Mouse (Mus musculus) left cerebral cortex, adult 8-10 months (tissue): ENCODE data around the gene Galt. TPM values are rescaled to one million over a fixed set of nuclear protein-coding genes. Genes with fewer than 3 reads are reported as not detected.
"Not testable (repeated sequence)": the region's sequence is repeated elsewhere in the genome, so short reads cannot be mapped to it uniquely, and the experiment has no call there.

Source experiments
- DNase-seq, 2 experiments: peaks; one replicate each; pipeline ENCODE4 v3.0.0; 2022; ENCODE audit warnings: low spot score in 2 of 2
- total RNA-seq, 4 experiments: library from RNA; stranded (reverse); gene quantifications; 2 replicates each; pipeline ENCODE4 v1.2.4; 2022

Galt gene
- total RNA-seq, 4 experiments from 2014 or later = 71.9 to 85.1 (median 76.5) TPM

GRCm38 (mm10) chr4:41740380-41741157, 14.5 kb upstream of the Galt start:
- DNase-seq = peak; percentile 57 to 81

- DNase-seq = peak; percentile 88 to 94
Measured at GRCm38 (mm10) chr4:41741158-41741560, 13.9 kb upstream of the Galt start.

GRCm38 (mm10) chr4:41744131-41744530, 10.9 kb upstream of the Galt start:
- no peak for DNase-seq

- no peak for DNase-seq
Measured at GRCm38 (mm10) chr4:41745021-41745420, 10.0 kb upstream of the Galt start.

DNA sequence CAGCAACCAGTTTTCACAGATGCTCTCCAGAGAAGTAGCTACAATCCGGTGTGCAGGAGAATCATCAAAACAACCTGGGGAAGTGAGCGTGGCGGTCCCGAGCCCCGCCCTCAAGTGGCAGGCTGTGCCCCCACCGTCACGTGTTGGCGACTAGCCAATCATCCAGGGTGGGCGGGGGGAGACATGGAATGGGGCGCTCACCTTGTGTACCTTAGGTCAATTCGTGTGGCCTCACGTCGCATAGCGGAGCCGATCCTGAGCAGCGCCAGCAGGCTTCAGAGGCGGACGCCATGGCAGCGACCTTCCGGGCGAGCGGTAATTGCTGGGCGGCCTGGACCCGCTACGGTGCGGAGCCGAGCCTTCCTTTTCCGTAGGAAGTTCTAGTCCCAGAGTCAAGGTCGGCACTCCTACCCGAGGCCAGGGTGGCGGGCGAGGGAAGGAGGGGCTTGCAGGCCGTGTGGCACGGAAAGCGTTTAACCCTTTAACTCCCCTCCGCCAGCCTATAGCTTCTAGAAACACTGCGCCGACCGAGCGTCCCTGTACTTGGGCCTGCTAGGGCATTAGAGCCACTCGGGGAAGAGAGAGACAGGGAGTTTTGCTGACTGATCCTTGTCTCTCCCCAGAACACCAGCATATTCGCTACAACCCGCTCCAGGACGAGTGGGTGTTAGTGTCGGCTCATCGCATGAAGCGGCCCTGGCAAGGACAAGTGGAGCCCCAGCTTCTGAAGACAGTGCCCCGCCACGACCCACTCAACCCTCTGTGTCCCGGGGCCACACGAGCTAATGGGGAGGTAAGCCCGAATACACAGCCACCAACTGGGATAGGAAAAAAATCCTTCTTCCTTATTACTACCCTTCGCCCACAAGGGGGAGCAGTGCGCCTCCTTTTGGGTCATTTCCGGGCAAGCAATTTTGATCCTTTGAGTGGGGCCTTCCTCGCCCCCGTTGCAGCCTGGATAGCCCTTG, 594 bp downstream of the Galt start, which contains the start of gene Sigmar1:
TSS of gene Sigmar1 (minus strand) at position 820 of the 968 bp plus-strand sequence.
- peak; percentile 73 to 84 for DNase-seq

DNA sequence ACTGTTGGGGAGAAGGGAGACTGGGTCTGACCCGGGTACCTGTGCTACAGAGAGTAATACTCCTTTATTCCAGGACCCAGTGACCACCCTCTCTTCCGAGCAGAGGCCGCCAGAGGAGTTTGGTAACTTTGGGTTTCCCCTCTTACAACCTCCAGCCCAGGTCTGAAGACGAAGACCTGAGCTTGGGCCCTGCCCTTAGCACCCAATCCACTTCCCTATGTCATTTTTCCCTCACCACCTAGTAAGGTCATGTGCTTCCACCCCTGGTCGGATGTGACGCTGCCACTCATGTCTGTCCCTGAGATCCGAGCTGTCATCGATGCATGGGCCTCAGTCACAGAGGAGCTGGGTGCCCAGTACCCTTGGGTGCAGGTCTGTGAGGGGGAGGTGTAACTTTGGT, 1.4 kb downstream of the Galt start:
- DNase-seq = no peak

DNA sequence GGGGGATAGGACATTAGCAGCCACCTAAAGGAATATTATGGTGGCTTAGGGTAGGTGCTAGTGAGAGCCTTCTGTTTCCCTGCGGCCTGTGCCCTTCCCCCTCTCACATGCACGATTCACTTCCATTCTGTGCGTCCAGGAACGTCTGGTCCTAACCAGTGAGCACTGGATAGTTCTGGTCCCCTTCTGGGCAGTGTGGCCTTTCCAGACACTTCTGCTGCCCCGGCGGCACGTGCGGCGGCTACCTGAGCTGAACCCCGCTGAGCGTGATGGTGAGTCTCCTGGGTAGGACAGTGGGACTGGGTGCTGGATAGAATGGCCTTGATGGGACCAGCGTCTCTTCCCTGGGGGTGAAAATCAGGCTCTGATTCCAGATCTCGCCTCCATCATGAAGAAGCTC, 2.3 kb downstream of the Galt start:
- no peak for DNase-seq

GRCm38 (mm10) chr4:41758021-41758420, 3.0 kb downstream of the Galt start:
- no peak for DNase-seq

DNA sequence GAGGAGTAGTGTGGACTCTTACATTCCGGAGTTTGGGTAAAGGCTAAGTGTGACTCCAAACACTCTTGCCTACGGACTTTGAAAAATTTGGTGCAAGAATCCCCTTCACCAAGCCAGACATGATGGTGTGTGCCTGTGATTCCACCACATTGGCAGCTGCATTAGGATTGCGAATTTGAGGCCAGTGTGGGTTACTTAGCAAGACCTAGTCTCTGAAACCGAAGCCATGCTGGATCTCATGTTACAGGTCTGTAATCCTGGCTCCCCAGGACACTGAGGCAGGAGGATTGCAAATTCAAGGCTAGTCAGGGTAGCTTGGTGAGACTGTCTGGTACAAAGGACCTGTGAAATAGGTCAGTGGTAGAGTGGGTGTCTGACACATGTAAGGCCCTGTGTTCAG, 3.7 kb downstream of the Galt start:
- DNase-seq = no peak

DNA sequence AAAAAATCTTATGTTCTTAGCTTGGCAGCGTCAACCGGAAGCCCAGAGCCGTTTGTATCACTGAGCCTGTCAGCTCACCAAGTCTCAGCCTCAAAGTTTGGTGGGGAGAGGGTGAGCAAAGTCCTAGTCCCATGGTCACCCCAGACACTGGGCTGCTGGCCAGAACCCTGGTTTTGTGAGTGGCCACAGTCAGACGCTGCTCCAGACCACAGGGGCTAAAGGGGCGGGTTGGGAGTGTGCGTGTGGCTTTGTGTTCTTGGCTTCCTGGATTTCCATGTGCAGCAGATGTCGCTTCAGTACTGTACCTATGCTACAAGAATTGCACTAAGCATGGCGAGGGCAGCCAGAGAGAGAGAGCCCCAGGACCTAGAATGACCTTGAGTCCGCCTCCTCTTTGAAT, 4.2 kb downstream of the Galt start:
- DNase-seq = peak in 1 of 2 experiments; percentile 38

GRCm38 (mm10) chr4:41759656-41760287, 4.7 kb downstream of the Galt start:
- no peak for DNase-seq

DNA sequence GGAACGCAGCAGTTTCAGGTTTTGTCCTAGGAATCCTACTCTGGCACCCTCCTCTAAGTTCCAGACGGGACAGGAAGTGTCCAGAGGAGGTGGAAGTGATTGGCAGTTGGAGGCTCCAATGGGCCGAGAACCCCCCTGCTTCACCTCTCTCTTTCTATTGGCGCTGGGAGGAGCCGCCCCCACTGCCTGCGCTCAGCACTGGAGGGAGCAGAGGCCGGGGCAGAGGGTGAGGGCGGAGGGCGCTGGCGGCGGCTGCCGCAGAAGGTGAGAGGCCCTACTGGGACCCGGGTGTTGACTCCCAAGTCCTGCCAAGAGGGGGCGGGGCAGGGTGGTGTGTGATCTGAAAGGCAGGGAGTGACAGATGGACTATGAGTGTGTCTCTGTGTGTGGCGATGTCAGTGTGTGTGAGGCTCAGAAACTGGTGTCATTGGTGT, 5.3 kb downstream of the Galt start:
- peak in 1 of 2 experiments; percentile 74 for DNase-seq

DNA sequence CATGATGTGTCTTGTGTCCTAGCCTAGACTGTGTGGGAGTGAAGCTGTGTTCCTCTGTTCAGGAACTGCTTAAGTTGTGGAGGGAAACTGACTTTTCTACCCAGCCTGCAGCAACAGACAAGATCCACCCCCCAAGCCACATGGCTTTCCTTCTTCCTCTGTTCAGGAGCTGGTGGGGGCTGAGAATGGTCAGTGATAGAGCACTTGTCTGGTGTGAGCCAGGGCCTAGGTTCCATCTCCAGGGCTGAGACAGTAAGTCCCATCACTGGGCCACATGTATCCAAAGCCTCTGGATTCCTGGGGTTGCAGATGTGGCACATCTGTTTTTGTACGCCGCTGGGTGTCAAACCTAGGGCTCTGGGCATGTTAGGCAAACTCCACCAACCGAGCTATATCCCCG, 5.9 kb downstream of the Galt start:
- DNase-seq = no peak

GRCm38 (mm10) chr4:41761680-41762079, 6.7 kb downstream of the Galt start:
- no peak for DNase-seq

DNA sequence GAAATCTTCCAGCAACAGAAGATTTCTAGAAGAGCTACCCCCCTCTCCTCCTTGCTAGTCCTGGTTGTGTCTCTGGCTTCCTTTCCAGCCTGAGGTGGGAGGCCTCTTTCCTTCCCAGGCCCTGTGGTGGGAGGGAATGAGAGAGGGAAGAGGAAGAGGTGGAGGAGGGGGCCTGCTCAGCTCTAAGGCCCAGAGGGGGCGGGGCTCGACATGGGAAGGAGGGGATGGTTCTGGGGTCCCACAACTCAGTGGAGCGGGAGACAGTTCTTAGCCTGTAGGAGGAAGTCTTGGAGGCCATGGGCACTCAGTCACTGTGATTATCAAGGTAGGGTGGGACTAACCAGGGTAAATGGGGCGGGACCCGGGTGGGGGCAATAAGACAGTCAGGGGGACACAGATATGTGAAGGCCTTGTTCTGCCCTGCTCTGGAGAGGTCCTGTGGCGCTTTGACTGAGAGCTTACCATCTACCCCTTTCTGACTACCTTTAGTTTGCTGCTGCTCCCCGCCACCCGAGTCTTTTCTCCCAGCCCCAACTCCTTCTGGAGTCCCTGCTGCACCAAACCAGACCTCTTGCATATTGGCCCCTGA, 7.2 kb downstream of the Galt start:
- DNase-seq = no peak

GRCm38 (mm10) chr4:41762688-41763114, 7.7 kb downstream of the Galt start:
- DNase-seq = peak in 1 of 2 experiments; percentile 51

DNA sequence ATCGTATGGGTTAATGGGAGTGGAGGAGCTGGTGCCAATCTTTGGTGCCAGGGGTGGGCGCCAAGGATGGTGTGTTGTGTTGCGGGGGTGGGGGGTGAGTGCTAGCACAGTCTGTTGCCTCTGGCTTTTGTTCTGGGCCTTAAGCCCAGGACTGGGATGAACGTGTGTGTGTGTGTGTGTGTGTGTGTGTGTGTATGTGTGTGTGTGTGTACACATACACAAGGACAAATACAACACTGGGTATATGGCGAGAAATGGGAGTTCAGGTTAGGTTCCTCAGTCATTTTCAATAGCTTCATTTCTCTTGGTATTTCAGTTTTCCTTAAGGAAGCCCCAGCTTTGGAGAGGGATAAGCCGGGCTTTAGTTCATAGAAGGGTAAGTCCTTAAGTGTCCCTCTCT, 8.1 kb downstream of the Galt start:
- not testable (repeated sequence) for DNase-seq

DNA sequence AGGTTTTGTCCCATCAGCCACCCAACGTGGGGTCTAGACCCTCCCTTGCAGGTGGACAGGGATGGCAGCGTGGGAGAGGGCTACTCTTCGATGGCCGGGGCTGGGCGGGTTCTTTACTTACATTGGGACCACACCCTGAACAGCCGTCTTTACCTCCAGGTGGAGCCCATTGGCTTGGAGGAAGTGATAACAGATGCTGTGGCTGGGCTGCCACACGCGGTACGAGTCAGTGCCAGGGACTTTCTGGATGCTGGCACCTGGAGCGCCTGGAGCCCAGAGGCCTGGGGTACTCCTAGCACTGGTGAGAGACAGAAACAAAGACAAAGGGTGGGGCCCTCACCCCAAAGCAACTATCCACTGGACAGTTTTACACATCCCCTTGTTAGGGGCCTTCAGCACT, 12.3 kb downstream of the Galt start:
- not testable (repeated sequence) for DNase-seq

DNA sequence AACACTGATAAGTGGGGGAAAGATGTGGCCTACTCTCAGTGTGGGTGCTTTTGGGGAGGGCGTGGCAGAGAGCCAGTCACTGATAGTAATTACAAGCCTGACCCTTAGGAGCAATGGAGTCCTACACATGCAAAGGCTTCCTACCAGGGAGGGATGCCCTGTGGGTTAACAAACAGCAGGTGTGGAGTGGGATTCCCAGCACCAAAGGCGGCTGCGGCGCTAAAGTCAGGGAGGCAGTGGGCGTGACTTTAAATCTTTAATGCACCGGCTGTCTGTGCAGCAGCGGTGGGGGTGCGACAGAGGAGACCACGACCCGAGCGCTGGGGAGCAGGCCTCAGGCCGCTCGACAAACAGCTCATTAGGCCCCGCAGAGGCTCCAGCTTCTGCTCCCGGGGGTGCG, 17.9 kb downstream of the Galt start:
- DNase-seq = not testable (repeated sequence)

DNA sequence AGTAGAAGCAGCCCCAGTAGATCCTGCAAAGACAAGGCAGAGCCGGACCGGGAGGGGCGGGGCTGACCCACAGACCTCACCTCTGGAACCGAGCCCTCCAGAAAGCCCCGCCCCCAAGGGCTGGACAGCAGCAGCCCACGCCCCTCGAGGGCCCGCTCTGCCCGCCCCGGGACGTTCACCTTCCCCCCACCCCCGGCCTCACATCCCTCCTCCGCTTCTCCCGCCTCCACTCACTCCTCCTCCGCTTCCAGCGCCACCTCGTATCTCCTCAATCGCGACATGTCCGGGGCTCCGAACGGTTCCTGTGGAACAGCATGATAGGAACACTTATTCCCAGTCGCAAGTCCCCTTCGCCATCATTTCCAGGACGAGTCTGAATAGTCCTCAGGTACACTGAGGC, 18.5 kb downstream of the Galt start:
- DNase-seq = not testable (repeated sequence)

DNA sequence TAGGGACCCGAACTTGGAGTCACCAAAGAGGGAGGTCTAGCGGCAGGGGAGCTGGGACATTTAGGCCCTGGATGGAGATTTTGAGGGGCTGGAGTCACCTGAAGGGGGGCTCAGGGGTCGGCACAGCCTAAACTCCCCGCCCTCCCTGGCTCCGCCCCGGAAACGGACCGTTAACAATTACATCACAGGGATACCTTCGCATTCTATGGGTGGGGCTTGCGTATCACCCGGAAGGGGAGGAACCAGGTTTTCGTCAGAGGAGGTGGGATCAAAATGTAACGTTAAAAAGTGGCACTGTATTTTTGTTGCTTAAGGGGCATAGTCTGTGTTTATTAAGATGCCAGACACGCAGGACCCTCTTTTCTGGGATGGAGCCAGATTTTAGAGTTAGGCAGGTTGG, 19.0 kb downstream of the Galt start, which contains the start of gene Ccl27a:
TSS of gene Ccl27a (minus strand) at position 246 of the 400 bp plus-strand sequence.
- peak in 1 of 2 experiments; percentile 78 for DNase-seq
